Mouse (Mus musculus) brain, embryonic 14.5 days (tissue): ENCODE measurements around the gene Hrh1.

Experiments used
- CTCF ChIP-seq: fragments of 200-500 bp; IDR thresholded peaks from 2 replicates; pipeline ENCODE4 v1.5.1; 2012; ENCODE audit warnings: inconsistent platforms, mild to moderate bottlenecking, moderate library complexity, borderline replicate concordance; ENCODE audit not compliant: insufficient read depth, insufficient read length; ENCODE audit errors: extremely low read depth
- POLR2A ChIP-seq: fragments of 200-500 bp; IDR thresholded peaks from 2 replicates; pipeline ENCODE4 v1.6.1; 2012; ENCODE audit warnings: mild to moderate bottlenecking, inconsistent platforms, borderline replicate concordance; ENCODE audit not compliant: poor library complexity, insufficient read depth, insufficient read length, severe bottlenecking; ENCODE audit errors: extremely low read depth

GRCm38 (mm10) chr6:114473541-114473940 lies 75.8 kb downstream of the Hrh1 start:
- TF ChIP-seq CTCF (no peak), POLR2A (no peak)
